Mouse (Mus musculus) cerebellum, adult 2 months (tissue): ENCODE results near the gene Zbtb18. TPM values are rescaled to one million over a fixed set of nuclear protein-coding genes. Genes with fewer than 3 reads are reported as not detected.

ENCODE experiments used
- DNase-seq, 2 experiments: peaks; one replicate each; pipeline ENCODE4 v3.0.0; 2021
- H3K27ac ChIP-seq: fragments of 200-500 bp; 2 replicates; pipeline ENCODE4 v1.5.1; 2012; ENCODE audit warnings: low read length, control low read depth, inconsistent platforms; ENCODE audit not compliant: insufficient read depth
- H3K27me3 ChIP-seq: fragments of 200-500 bp; 2 replicates; pipeline ENCODE4 v1.6.1; 2012; ENCODE audit warnings: inconsistent platforms, mild to moderate bottlenecking, low read length, moderate library complexity; ENCODE audit not compliant: control insufficient read depth, insufficient read depth
- H3K4me1 ChIP-seq: fragments of 200-500 bp; 2 replicates; pipeline ENCODE4 v1.6.1; 2011; ENCODE audit warnings: low read length; ENCODE audit not compliant: control insufficient read depth, insufficient read depth
- H3K4me3 ChIP-seq: fragments of 200-500 bp; replicated peaks from 2 replicates; pipeline ENCODE3; 2011; ENCODE audit warnings: mild to moderate bottlenecking, low read depth, low read length, control low read depth; ENCODE audit not compliant: insufficient read depth
- CTCF ChIP-seq: fragments of 200-500 bp; IDR thresholded peaks from 2 replicates; pipeline ENCODE4 v1.5.1; 2011; ENCODE audit warnings: low read depth, mild to moderate bottlenecking, control low read depth, low read length, moderate library complexity, borderline replicate concordance; ENCODE audit not compliant: insufficient read depth
- POLR2A ChIP-seq: fragments of 200-500 bp; IDR thresholded peaks from 2 replicates; pipeline ENCODE4 v1.6.1; 2011; ENCODE audit warnings: low read length, control low read depth, borderline replicate concordance; ENCODE audit not compliant: insufficient read depth
- WGBS: fragments of 180-500 bp; shearing (Covaris S2); methylation state at CpG from one replicate; pipeline ENCODE4 v1.1.7; 2018; 5-methylcytosine and 5-hydroxymethylcytosine counted together
- polyA plus RNA-seq: library from polyadenylated mRNA; depleted of rRNA; stranded (reverse); fragments of >200 nt; gene quantifications from 2 replicates; pipeline ENCODE4 v1.2.3, GENCODE M21; 2012

Zbtb18 gene
- polyA plus RNA-seq, 1 experiment: 193 TPM

- WGBS: 6% methylated on average over 2 of the region's 2 CpGs
- Histone ChIP-seq H3K27ac (peak overlapping the region; percentile 93), H3K27me3 (no peaks in the 10 kb centered on the region), H3K4me1 (peaks cover 7% of the 10 kb centered on the region; the same call in 1 of the 2 replicates), H3K4me3 (peak overlapping the region; percentile 62)
- no peak for TF ChIP-seq CTCF
- TF ChIP-seq POLR2A: no peak
- DNase-seq: peak in 1 of 2 experiments; percentile 52
These were observed 8.9 kb downstream of the Zbtb18 start for GRCm38 (mm10) chr1:177451041-177451440.

GRCm38 (mm10) chr1:177451991-177452431 lies 9.9 kb downstream of the Zbtb18 start:
- peak; percentile 41 to 49 for DNase-seq

GRCm38 (mm10) chr1:177452987-177453386 lies 10.8 kb downstream of the Zbtb18 start:
- 10% methylated on average over 5 of the region's 5 CpGs for WGBS
- peak overlapping the region; percentile 87 for H3K27ac ChIP-seq
- no peaks in the 10 kb centered on the region for H3K27me3 ChIP-seq
- H3K4me3 ChIP-seq: peak overlapping the region; percentile 52
- DNase-seq: peak; percentile 61 to 76
- TF ChIP-seq CTCF (no peak), POLR2A (no peak)
- peaks cover 24% of the 10 kb centered on the region for H3K4me1 ChIP-seq

More at GRCm38 (mm10) chr1:177451991-177452431, 9.9 kb downstream of the Zbtb18 start:
- Histone ChIP-seq H3K27me3 (no peaks in the 10 kb centered on the region), H3K27ac (peak overlapping the region; percentile 82), H3K4me1 (peaks cover 15% of the 10 kb centered on the region), H3K4me3 (peak overlapping the region; percentile 16)
- TF ChIP-seq CTCF: no peak
- TF ChIP-seq POLR2A: no peak
- WGBS: 10% methylated on average over 4 of the region's 4 CpGs

- DNase-seq: peak; percentile 59 to 66
- H3K4me3 ChIP-seq: peak overlapping the region; percentile 42
- peaks cover 27% of the 10 kb centered on the region for H3K4me1 ChIP-seq
- H3K27ac ChIP-seq: peak overlapping the region; percentile 87
- H3K27me3 ChIP-seq: no peaks in the 10 kb centered on the region
- WGBS: 18% methylated on average over 8 of the region's 8 CpGs
- TF ChIP-seq CTCF (no peak), POLR2A (peak; percentile 54; the same call in 1 of the 2 replicates)
These were observed 11.7 kb downstream of the Zbtb18 start for GRCm38 (mm10) chr1:177453806-177454205.

- 33% methylated on average over 6 of the region's 6 CpGs for WGBS
- Histone ChIP-seq H3K27ac (peak overlapping the region; percentile 88; the same call in 1 of the 2 replicates), H3K27me3 (no peaks in the 10 kb centered on the region), H3K4me1 (peaks cover 27% of the 10 kb centered on the region), H3K4me3 (peak overlapping the region; percentile 41)
- DNase-seq: no peak
- TF ChIP-seq CTCF (no peak), POLR2A (no peak)
These were observed 12.3 kb downstream of the Zbtb18 start for GRCm38 (mm10) chr1:177454492-177454891.

GRCm38 (mm10) chr1:177455466-177455865 lies 13.3 kb downstream of the Zbtb18 start:
- TF ChIP-seq POLR2A (no peak), CTCF (no peak)
- 42% methylated on average over 5 of the region's 5 CpGs for WGBS
- Histone ChIP-seq H3K27ac (peak overlapping the region; percentile 88), H3K4me3 (no peak overlapping the region), H3K4me1 (peaks cover 33% of the 10 kb centered on the region), H3K27me3 (no peaks in the 10 kb centered on the region)
- DNase-seq: no peak

GRCm38 (mm10) chr1:177456208-177456607 lies 14.1 kb downstream of the Zbtb18 start:
- Histone ChIP-seq H3K27ac (peak overlapping the region; percentile 98), H3K27me3 (no peaks in the 10 kb centered on the region), H3K4me3 (no peak overlapping the region), H3K4me1 (peaks cover 37% of the 10 kb centered on the region)
- no peak for TF ChIP-seq POLR2A
- no peak for TF ChIP-seq CTCF
- 37% methylated on average over 4 of the region's 4 CpGs for WGBS
- peak; percentile 48 to 59 for DNase-seq

- DNase-seq: peak; percentile 63 to 75
- H3K4me3 ChIP-seq: peak overlapping the region; percentile 30
- H3K27me3 ChIP-seq: no peaks in the 10 kb centered on the region
- TF ChIP-seq CTCF (no peak), POLR2A (peak; percentile 71)
- WGBS: 9% methylated on average over 4 of the region's 4 CpGs
- H3K4me1 ChIP-seq: peaks cover 37% of the 10 kb centered on the region
- H3K27ac ChIP-seq: peak overlapping the region; percentile 98
These were observed 14.6 kb downstream of the Zbtb18 start for GRCm38 (mm10) chr1:177456772-177457171.

- DNase-seq: peak; percentile 54 to 66
- WGBS: 12% methylated on average over 6 of the region's 6 CpGs
- TF ChIP-seq POLR2A: no peak
- TF ChIP-seq CTCF: no peak
- Histone ChIP-seq H3K4me1 (peaks cover 40% of the 10 kb centered on the region), H3K27me3 (no peaks in the 10 kb centered on the region), H3K27ac (peak overlapping the region; percentile 100), H3K4me3 (peak overlapping the region; percentile 23)
These were observed 15.8 kb downstream of the Zbtb18 start for GRCm38 (mm10) chr1:177457981-177458380.
